Mouse (Mus musculus) ES-Bruce4 (cell line): ENCODE data around the gene Herpud1. TPM values are rescaled to one million over a fixed set of nuclear protein-coding genes. Genes with fewer than 3 reads are reported as not detected.

Experiments used
- H3K27ac ChIP-seq: 2 replicates; pipeline ENCODE4 v1.5.1; 2012; ENCODE audit warnings: low read length, inconsistent platforms; ENCODE audit not compliant: insufficient read depth
- H3K27me3 ChIP-seq: 2 replicates; pipeline ENCODE4 v1.6.1; 2012; ENCODE audit warnings: mild to moderate bottlenecking, low read length, inconsistent platforms; ENCODE audit not compliant: control insufficient read depth, poor library complexity, insufficient read depth, severe bottlenecking
- H3K36me3 ChIP-seq: 2 replicates; pipeline ENCODE4 v1.6.1; 2012; ENCODE audit warnings: inconsistent platforms, mild to moderate bottlenecking, low read length, moderate library complexity; ENCODE audit not compliant: control insufficient read depth, poor library complexity, insufficient read depth, severe bottlenecking
- H3K4me1 ChIP-seq: one replicate; pipeline ENCODE4 v1.8.1; 2011; ENCODE audit warnings: low read length; ENCODE audit not compliant: control insufficient read depth, insufficient read depth
- H3K4me3 ChIP-seq: 2 replicates; pipeline ENCODE4 v1.5.1; 2011; ENCODE audit warnings: low read depth, mild to moderate bottlenecking, low read length
- H3K9ac ChIP-seq: 2 replicates; pipeline ENCODE4 v1.6.1; 2012; ENCODE audit warnings: low read depth, mild to moderate bottlenecking, inconsistent platforms; ENCODE audit not compliant: poor library complexity, severe bottlenecking
- H3K9me3 ChIP-seq: replicated peaks from 2 replicates; pipeline ENCODE4 v1.6.1; 2012; ENCODE audit warnings: mild to moderate bottlenecking, low read length, inconsistent platforms; ENCODE audit not compliant: control insufficient read depth, poor library complexity, insufficient read depth, severe bottlenecking
- CTCF ChIP-seq: IDR thresholded peaks from one replicate; pipeline ENCODE4 v1.8.1; 2011; ENCODE audit warnings: low read depth, low read length
- EP300 ChIP-seq: IDR thresholded peaks from 2 replicates; pipeline ENCODE4 v1.6.1; 2011; ENCODE audit warnings: low read depth, low read length; ENCODE audit not compliant: insufficient read depth
- POLR2A ChIP-seq: IDR thresholded peaks from one replicate; pipeline ENCODE4 v1.8.1; 2011; ENCODE audit warnings: low read length; ENCODE audit not compliant: insufficient read depth
- polyA plus RNA-seq: library from polyadenylated mRNA; stranded (reverse); fragments of >200 nt; gene quantifications from 2 replicates; pipeline ENCODE4 v1.2.4, GENCODE M21; 2011; ENCODE audit warnings: low read depth; ENCODE audit not compliant: missing spikeins, insufficient read depth, insufficient read length

Herpud1 gene
- polyA plus RNA-seq, 1 experiment = 9.4 TPM

DNA sequence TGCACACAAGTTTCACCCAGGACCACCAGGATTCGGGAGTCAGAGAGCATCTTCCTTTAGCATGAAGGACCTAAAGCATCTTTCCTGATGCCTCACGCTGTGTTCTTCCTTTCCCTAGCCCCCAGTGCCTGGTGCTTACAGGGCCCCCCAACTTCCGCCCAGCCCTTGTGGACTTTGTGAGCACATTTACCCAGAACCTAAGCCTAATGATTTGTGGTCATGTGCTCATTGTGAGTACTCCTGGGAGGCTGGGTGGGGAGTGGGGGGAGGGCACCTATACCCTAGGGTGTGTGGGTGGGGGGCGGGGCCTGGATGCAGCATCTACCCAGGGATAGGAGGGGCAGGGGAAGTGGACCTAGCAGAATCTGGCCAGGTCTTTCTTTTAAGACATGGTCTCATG lies 40.6 kb upstream of the Herpud1 start:
- Histone ChIP-seq H3K9me3 (no peaks in the 10 kb centered on the region), H3K27me3 (no peaks in the 10 kb centered on the region), H3K4me3 (no peak overlapping the region), H3K27ac (no peak overlapping the region), H3K4me1 (no peaks in the 10 kb centered on the region), H3K9ac (no peak overlapping the region), H3K36me3 (no peaks in the 10 kb centered on the region)
- TF ChIP-seq EP300 (no peak), CTCF (no peak)

- Histone ChIP-seq H3K27ac (no peak overlapping the region), H3K4me1 (no peaks in the 10 kb centered on the region), H3K9ac (no peak overlapping the region), H3K36me3 (no peaks in the 10 kb centered on the region), H3K27me3 (no peaks in the 10 kb centered on the region), H3K9me3 (no peaks in the 10 kb centered on the region), H3K4me3 (no peak overlapping the region)
- TF ChIP-seq EP300 = no peak
- no peak for TF ChIP-seq POLR2A
- TF ChIP-seq CTCF = no peak
Observed at GRCm38 (mm10) chr8:94346264-94346663, 40.0 kb upstream of the Herpud1 start.

- H3K9me3 ChIP-seq = no peaks in the 10 kb centered on the region
- no peaks in the 10 kb centered on the region for H3K4me1 ChIP-seq
- no peaks in the 10 kb centered on the region for H3K36me3 ChIP-seq
- no peak overlapping the region for H3K27ac ChIP-seq
- H3K27me3 ChIP-seq = no peaks in the 10 kb centered on the region
- H3K9ac ChIP-seq = no peak overlapping the region
- H3K4me3 ChIP-seq = no peak overlapping the region
- TF ChIP-seq EP300 = no peak
- TF ChIP-seq CTCF = no peak
- no peak for TF ChIP-seq POLR2A
Observed at GRCm38 (mm10) chr8:94348425-94348824, 37.8 kb upstream of the Herpud1 start.

- Histone ChIP-seq H3K27ac (no peak overlapping the region), H3K9ac (no peak overlapping the region), H3K9me3 (no peaks in the 10 kb centered on the region), H3K4me3 (no peak overlapping the region), H3K36me3 (no peaks in the 10 kb centered on the region), H3K27me3 (no peaks in the 10 kb centered on the region), H3K4me1 (no peaks in the 10 kb centered on the region)
- TF ChIP-seq POLR2A (no peak), CTCF (no peak), EP300 (no peak)
Observed at GRCm38 (mm10) chr8:94354069-94354531, 32.1 kb upstream of the Herpud1 start.

- no peaks in the 10 kb centered on the region for H3K27me3 ChIP-seq
- TF ChIP-seq EP300 (no peak), CTCF (no peak), POLR2A (no peak)
- H3K9ac ChIP-seq = no peak overlapping the region
- H3K27ac ChIP-seq = no peak overlapping the region
- no peaks in the 10 kb centered on the region for H3K9me3 ChIP-seq
- H3K4me3 ChIP-seq = no peak overlapping the region
- H3K36me3 ChIP-seq = no peaks in the 10 kb centered on the region
- no peaks in the 10 kb centered on the region for H3K4me1 ChIP-seq
Observed at GRCm38 (mm10) chr8:94354571-94354970, 31.7 kb upstream of the Herpud1 start.

DNA sequence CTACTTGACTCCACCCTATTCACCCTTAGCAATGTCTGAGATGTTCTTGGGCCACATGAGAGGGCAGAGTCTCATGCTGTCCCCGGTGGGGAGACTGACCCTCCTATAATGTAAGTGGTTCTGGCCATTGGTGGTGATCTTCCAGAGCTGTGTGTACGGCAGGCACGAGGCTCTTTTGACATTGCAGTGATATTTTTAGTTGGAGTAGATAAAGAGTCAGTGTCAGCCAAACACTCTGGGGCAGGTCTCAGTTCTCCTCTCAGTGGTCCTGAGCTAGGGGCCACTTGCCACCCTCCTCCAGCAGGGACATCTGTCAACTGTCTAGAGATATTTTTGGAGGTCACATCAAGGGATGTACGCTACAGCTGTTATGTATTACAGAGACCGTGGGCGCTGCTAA lies 29.0 kb upstream of the Herpud1 start:
- no peaks in the 10 kb centered on the region for H3K27me3 ChIP-seq
- no peaks in the 10 kb centered on the region for H3K36me3 ChIP-seq
- H3K9me3 ChIP-seq = no peaks in the 10 kb centered on the region
- H3K27ac ChIP-seq = no peak overlapping the region
- H3K4me3 ChIP-seq = no peak overlapping the region
- no peaks in the 10 kb centered on the region for H3K4me1 ChIP-seq
- H3K9ac ChIP-seq = no peak overlapping the region
- TF ChIP-seq EP300 = no peak
- TF ChIP-seq CTCF = no peak
- no peak for TF ChIP-seq POLR2A
